Mouse (Mus musculus): ENCODE results near the gene Arhgap15. TPM values are rescaled to one million over a fixed set of nuclear protein-coding genes. Genes with fewer than 3 reads are reported as not detected.

The Arhgap15 gene
- polyA plus RNA-seq, 1 experiment from 2014 or later = 0.59 TPM

- Histone ChIP-seq H3K9ac (replicated peaks) (no peak overlapping the region), H3K36me3 (no peaks in the 10 kb centered on the region), H3K4me1 (replicated peaks) (no peaks in the 10 kb centered on the region), H3K27ac (no peak overlapping the region), H3K4me2 (replicated peaks) (no peak overlapping the region), H3K9me3 (no peaks in the 10 kb centered on the region), H3K4me3 (replicated peaks) (no peak overlapping the region), H3K27me3 (no peaks in the 10 kb centered on the region)
- 70% methylated on average over 7 of the region's 7 CpGs for WGBS
- no peak for ATAC-seq
These were observed 319.7 kb downstream of the Arhgap15 start for GRCm38 (mm10) chr2:44068151-44068840.

DNA sequence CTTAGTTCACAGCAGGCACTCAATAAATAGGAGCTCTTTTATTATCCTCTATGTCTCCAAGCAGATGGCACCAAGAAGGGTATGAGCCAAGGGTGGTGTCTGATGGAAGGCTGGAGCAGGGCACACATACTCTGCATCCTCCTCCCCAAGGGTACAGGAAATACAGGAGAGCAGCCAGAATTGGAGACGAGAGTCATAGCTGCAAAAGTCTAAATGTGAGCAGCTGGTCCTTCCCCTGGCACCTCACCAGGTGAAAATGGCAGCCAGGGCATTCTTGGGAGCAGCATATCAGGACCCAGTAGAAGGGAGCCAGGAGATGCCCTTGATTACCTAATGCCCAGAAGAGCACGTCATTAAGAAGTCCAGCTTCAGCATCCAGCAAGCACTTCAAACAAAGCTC is 320.3 kb downstream of the Arhgap15 start:
- no peak for ATAC-seq
- 94% methylated on average over 2 of the region's 2 CpGs for WGBS
- H3K27ac ChIP-seq = no peak overlapping the region

DNA sequence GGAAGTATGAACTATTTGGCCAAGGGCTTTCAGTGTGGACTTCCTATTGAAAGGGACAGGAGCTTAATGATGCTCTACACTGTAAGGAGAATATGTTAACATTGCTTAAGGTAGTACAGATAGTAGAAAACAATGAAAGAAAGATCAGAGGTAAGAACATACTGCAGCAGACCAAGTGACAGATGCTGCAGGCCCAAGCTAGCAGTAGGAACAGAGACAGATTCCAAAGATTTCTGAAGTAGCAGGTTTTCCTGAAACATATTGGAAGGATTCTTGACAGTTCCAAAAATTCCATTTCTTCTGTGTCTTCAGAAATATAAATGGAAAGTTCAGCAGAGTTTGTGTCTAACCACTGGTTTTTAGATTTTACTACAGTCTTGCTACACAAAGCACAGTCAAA is 327.9 kb downstream of the Arhgap15 start:
- Histone ChIP-seq H3K9ac (replicated peaks) (no peak overlapping the region), H3K4me2 (replicated peaks) (no peak overlapping the region), H3K9me3 (no peaks in the 10 kb centered on the region), H3K4me1 (replicated peaks) (no peaks in the 10 kb centered on the region), H3K27ac (no peak overlapping the region), H3K36me3 (no peaks in the 10 kb centered on the region), H3K27me3 (no peaks in the 10 kb centered on the region), H3K4me3 (replicated peaks) (no peak overlapping the region)
- ATAC-seq = no peak

More for the DNA sequence above, 320.3 kb downstream of the Arhgap15 start:
- no peaks in the 10 kb centered on the region for H3K9me3 ChIP-seq
- no peak overlapping the region for H3K4me2 ChIP-seq (replicated peaks)
- H3K27me3 ChIP-seq = no peaks in the 10 kb centered on the region
- no peaks in the 10 kb centered on the region for H3K4me1 ChIP-seq (replicated peaks)
- H3K4me3 ChIP-seq (replicated peaks) = no peak overlapping the region
- no peaks in the 10 kb centered on the region for H3K36me3 ChIP-seq
- H3K9ac ChIP-seq (replicated peaks) = no peak overlapping the region

GRCm38 (mm10) chr2:44080530-44080929 is 331.9 kb downstream of the Arhgap15 start:
- no peaks in the 10 kb centered on the region for H3K4me1 ChIP-seq (replicated peaks)
- H3K9me3 ChIP-seq = no peaks in the 10 kb centered on the region
- WGBS = 92% methylated on average over 6 of the region's 6 CpGs
- no peak overlapping the region for H3K4me3 ChIP-seq (replicated peaks)
- H3K36me3 ChIP-seq = no peaks in the 10 kb centered on the region
- H3K9ac ChIP-seq (replicated peaks) = no peak overlapping the region
- H3K27ac ChIP-seq = no peak overlapping the region
- no peak for ATAC-seq
- H3K4me2 ChIP-seq (replicated peaks) = no peak overlapping the region
- H3K27me3 ChIP-seq = no peaks in the 10 kb centered on the region

GRCm38 (mm10) chr2:44081241-44081640 is 332.6 kb downstream of the Arhgap15 start:
- H3K9ac ChIP-seq (replicated peaks) = no peak overlapping the region
- no peaks in the 10 kb centered on the region for H3K4me1 ChIP-seq (replicated peaks)
- no peaks in the 10 kb centered on the region for H3K27me3 ChIP-seq
- no peaks in the 10 kb centered on the region for H3K9me3 ChIP-seq
- no peak overlapping the region for H3K4me2 ChIP-seq (replicated peaks)
- no peak for ATAC-seq
- 84% methylated on average over 4 of the region's 4 CpGs for WGBS
- H3K36me3 ChIP-seq = no peaks in the 10 kb centered on the region
- no peak overlapping the region for H3K27ac ChIP-seq
- no peak overlapping the region for H3K4me3 ChIP-seq (replicated peaks)

- no peak overlapping the region for H3K9ac ChIP-seq (replicated peaks)
- no peak overlapping the region for H3K4me2 ChIP-seq (replicated peaks)
- no peak overlapping the region for H3K27ac ChIP-seq
- H3K36me3 ChIP-seq = no peaks in the 10 kb centered on the region
- no peak overlapping the region for H3K4me3 ChIP-seq (replicated peaks)
- no peak for ATAC-seq
- H3K4me1 ChIP-seq (replicated peaks) = no peaks in the 10 kb centered on the region
- no peaks in the 10 kb centered on the region for H3K9me3 ChIP-seq
- no peaks in the 10 kb centered on the region for H3K27me3 ChIP-seq
- WGBS = 68% methylated on average over 2 of the region's 2 CpGs
These were observed 335.8 kb downstream of the Arhgap15 start for GRCm38 (mm10) chr2:44084471-44084870.

GRCm38 (mm10) chr2:44086403-44087056 is 337.9 kb downstream of the Arhgap15 start:
- Histone ChIP-seq H3K9ac (replicated peaks) (no peak overlapping the region), H3K27me3 (no peaks in the 10 kb centered on the region), H3K4me3 (replicated peaks) (no peak overlapping the region), H3K36me3 (no peaks in the 10 kb centered on the region), H3K4me2 (replicated peaks) (no peak overlapping the region), H3K27ac (no peak overlapping the region), H3K4me1 (replicated peaks) (no peaks in the 10 kb centered on the region), H3K9me3 (no peaks in the 10 kb centered on the region)
- no peak for ATAC-seq
- WGBS = 35% methylated on average over 5 of the region's 5 CpGs

GRCm38 (mm10) chr2:44098552-44098951 is 349.9 kb downstream of the Arhgap15 start:
- Histone ChIP-seq H3K27me3 (no peaks in the 10 kb centered on the region), H3K9me3 (0 out of 2 replicates have a peak, but pooled peaks cover 7% of the 10 kb centered on the region), H3K4me1 (replicated peaks) (no peaks in the 10 kb centered on the region), H3K36me3 (no peaks in the 10 kb centered on the region), H3K9ac (replicated peaks) (no peak overlapping the region), H3K4me3 (replicated peaks) (no peak overlapping the region), H3K4me2 (replicated peaks) (no peak overlapping the region), H3K27ac (no peak overlapping the region)
- ATAC-seq = no peak
- 93% methylated on average over 4 of the region's 4 CpGs for WGBS

DNA sequence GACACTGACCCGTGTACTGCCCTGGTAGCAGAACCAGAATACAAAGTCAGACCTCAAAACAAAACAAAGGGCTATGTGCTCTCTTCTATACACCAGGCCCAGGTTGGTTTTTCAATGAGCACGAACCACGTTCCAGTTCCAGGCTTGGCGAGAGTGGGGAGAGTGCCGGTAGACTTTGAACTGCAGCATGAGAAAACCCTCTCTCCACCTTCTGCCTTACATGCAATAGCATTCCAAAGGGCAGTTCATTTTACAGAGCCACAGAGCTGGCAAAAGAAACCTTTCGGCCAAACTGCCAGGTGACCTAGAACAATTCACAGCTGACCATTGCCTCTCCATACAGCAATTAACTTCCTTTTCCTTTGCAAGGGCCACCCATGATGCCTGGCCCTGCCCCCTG is 353.7 kb downstream of the Arhgap15 start:
- no peaks in the 10 kb centered on the region for H3K27me3 ChIP-seq
- peaks cover 12% of the 10 kb centered on the region for H3K4me1 ChIP-seq (replicated peaks)
- ATAC-seq = no peak
- H3K4me3 ChIP-seq (replicated peaks) = no peak overlapping the region
- H3K9me3 ChIP-seq = 0 out of 2 replicates have a peak, but pooled peaks cover 2% of the 10 kb centered on the region
- H3K36me3 ChIP-seq = no peaks in the 10 kb centered on the region
- no peak overlapping the region for H3K4me2 ChIP-seq (replicated peaks)
- H3K27ac ChIP-seq = no peak overlapping the region
- WGBS = 83% methylated on average over 6 of the region's 6 CpGs
- H3K9ac ChIP-seq (replicated peaks) = no peak overlapping the region

DNA sequence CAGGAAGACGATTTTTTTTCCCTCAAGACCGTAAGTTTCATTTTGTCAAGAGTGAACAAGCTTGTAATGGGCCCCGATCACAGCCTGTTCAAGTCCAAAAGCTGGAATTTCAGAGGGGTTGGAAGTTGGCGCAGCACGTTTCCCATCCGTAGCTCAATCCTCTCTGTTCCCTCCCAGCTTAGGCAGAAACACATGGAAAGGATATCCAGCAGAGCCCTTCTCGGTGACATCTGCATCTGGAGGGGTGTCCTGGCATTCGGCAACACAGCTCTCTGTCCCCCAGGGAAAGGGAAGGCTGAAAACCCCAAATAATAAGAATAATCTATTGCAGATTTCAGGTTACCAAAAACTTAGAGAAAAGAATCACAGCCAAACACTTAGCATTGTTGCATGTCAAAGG is 354.7 kb downstream of the Arhgap15 start:
- Histone ChIP-seq H3K9me3 (no peaks in the 10 kb centered on the region), H3K9ac (replicated peaks) (no peak overlapping the region), H3K4me2 (replicated peaks) (no peak overlapping the region), H3K4me1 (replicated peaks) (peaks cover 12% of the 10 kb centered on the region), H3K4me3 (replicated peaks) (no peak overlapping the region), H3K27me3 (no peaks in the 10 kb centered on the region), H3K36me3 (no peaks in the 10 kb centered on the region), H3K27ac (no peak overlapping the region)
- 85% methylated on average over 8 of the region's 8 CpGs for WGBS
- ATAC-seq = no peak

DNA sequence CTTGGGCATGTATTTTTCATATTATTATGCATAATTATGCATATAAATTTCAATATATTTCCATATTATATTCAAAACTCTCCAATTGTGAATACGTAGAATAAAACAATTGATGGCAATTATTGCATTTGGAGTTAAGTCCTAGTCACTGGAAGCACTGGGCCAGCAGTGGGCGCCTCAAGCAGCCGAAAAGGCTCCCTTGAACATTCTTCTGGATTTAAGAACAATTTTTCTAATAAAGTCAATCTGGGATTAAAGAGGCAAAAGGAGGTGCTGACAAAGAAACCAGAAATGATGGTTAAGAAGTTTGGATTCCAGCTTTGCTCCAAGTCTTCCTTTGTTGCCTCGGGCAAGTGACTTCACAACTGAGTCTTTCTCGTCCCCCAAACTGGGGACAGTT is 355.1 kb downstream of the Arhgap15 start:
- H3K9me3 ChIP-seq = no peaks in the 10 kb centered on the region
- no peak overlapping the region for H3K4me3 ChIP-seq (replicated peaks)
- H3K27ac ChIP-seq = no peak overlapping the region
- H3K27me3 ChIP-seq = no peaks in the 10 kb centered on the region
- H3K36me3 ChIP-seq = no peaks in the 10 kb centered on the region
- H3K9ac ChIP-seq (replicated peaks) = no peak overlapping the region
- peaks cover 12% of the 10 kb centered on the region for H3K4me1 ChIP-seq (replicated peaks)
- WGBS = 81% methylated on average over 5 of the region's 5 CpGs
- ATAC-seq = no peak
- H3K4me2 ChIP-seq (replicated peaks) = no peak overlapping the region

DNA sequence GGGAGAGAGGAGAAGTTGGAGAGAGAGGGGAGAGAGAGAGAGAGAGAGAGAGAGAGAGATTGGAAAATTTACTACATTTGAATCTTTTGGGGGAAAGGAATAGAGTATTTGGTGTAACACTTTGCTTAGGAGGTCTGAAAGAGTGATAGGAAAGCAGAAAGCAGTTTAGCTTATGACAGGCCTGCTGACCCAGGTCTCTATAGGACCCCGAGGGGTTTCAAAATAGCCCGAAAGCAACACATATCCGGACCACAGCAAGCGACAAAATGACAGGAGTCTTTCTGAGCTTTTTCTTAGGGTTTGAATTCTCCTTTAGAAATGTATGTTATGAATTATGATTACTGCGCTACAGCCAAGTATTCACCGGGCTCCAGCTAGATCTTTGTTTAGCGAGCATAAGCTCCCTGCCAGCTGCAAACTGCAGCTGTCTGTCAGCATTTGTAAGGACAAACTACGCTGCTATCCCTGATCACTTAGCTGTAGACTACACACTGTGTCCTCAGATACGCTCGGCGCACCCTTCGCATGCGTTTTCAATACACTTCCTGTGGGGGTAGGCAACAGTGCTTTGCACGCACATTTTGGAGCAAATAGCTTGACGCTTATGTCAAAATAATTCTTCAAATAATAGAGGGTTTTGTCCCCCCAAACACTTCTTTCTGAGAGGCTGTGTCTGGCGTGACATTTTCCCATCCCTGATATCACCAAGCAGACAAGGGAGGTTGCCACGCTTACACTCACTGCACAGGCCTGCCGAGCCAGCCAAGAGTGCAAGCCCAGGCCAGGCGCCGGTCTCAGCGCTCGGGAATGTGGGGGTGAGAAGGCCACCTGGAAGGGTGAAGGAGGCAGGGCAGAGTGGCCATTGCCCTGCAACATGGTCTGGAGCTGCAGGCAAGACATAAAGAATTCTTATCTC is 355.9 kb downstream of the Arhgap15 start:
- Histone ChIP-seq H3K27me3 (no peaks in the 10 kb centered on the region), H3K9me3 (no peaks in the 10 kb centered on the region), H3K4me2 (replicated peaks) (peak overlapping the region; percentile 34), H3K36me3 (no peaks in the 10 kb centered on the region), H3K4me1 (replicated peaks) (peaks cover 12% of the 10 kb centered on the region), H3K4me3 (replicated peaks) (0 out of 2 replicates have a peak overlapping the region, but pooled peaks have one; percentile 4), H3K27ac (0 out of 2 replicates have a peak overlapping the region, but pooled peaks have one; percentile 20), H3K9ac (replicated peaks) (0 out of 2 replicates have a peak overlapping the region, but pooled peaks have one; percentile 2)
- ATAC-seq = peak; percentile 88
- WGBS = 30% methylated on average over 22 of the region's 22 CpGs
